9 mouse cellular contexts compared by ENCODE assay signal in the genomic region with DNA sequence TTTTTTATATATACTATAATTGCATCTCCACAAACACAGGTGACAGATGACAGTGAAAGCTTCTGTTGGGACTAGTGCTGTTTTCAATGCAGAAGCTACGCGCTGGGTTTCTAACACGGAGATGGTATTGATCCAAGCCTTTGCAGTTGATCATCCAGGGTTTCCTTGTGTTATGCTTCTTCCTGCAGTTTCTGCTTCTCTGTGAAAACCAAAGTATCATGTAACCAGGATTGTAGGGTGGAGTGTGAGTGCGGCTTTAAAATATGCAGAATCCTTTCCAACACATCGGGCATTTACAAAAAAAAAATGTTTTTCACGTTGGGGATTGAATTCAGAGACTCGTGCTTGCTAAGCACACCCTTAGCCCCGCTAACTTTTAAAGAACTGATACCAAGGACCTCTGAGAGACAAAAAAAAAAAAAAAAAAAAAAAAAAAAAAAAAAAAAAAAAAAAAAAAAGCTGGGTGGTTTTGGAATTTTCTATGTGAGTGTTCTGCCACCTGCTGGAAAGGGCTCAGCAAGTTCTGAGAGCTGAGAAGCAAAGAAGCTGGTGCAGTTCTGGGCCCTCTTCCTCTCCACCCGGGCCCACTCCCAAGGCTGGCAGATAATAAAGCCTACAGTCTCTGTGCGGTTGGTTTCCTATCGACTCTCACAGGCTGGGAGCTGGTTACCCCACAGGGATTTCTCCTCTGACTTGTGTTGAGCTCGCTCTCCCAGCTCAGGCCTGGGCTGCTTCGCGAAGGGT.
DNase-seq lines count a peak whose midpoint lies in the region; ATAC-seq and TF ChIP-seq lines count a peak whose summit lies in the region.
"Had no signal": no experiment of that assay in that cellular context is flagged by ENCODE, and none has a peak within 500 bp of the region (broad histone marks: within the 10 kb centered on the region; RNA-seq: fewer than 3 reads in every experiment).

No protein-coding gene starts in this region.

- intact Hi-C loops in heart, postnatal 14 days (cut with DNase I): loop anchor here (1.0 to 10.0 kb wide), 5 partner anchors 135 to 628 kb away; partner anchors contain the start of gene Arhgap5

- H3K9ac ChIP-seq in hindbrain, embryonic 12.5 days: no peak overlapping the region
- no peak overlapping the region for H3K9ac ChIP-seq in forebrain, embryonic 14.5 days (ENCODE audit: low read length)
- H3K9ac ChIP-seq in lung, embryonic 14.5 days: no peak overlapping the region
- H3K9ac ChIP-seq: liver, embryonic 15.5 days had no signal

- peak overlapping the region; percentile 53; the same call in 1 of the 2 replicates for H3K27ac ChIP-seq in hindbrain, embryonic 10.5 days
- no peak overlapping the region for H3K27ac ChIP-seq in hindbrain, embryonic 12.5 days
- no peak overlapping the region for H3K27ac ChIP-seq in forebrain, embryonic 14.5 days (ENCODE audit: low read depth, low read length)
- no peak overlapping the region for H3K27ac ChIP-seq in lung, embryonic 14.5 days (ENCODE audit: low read depth)
- H3K27ac ChIP-seq: liver, embryonic 15.5 days had no signal

- peak; percentile 30 for DNase-seq in hindbrain, embryonic 10.5 days (ENCODE audit: low spot score)
- DNase-seq in cerebellum, adult 11 months: peak; percentile 31
- peak; percentile 71 for DNase-seq in forebrain, embryonic 14.5 days (ENCODE audit: low spot score)
- peak; percentile 42 to 50 for DNase-seq in heart, postnatal 14 days
- peak; percentile 74 for DNase-seq in layer of hippocampus, adult 11-12 months (ENCODE audit: low spot score)
- DNase-seq in lung, embryonic 14.5 days: peak; percentile 82
- peak; percentile 75 to 80 for DNase-seq in right cerebral cortex, postnatal 10 days (ENCODE audit: low spot score in 2 of 2)

- no peaks in the 10 kb centered on the region for H3K36me3 ChIP-seq in hindbrain, embryonic 10.5 days
- H3K36me3 ChIP-seq in hindbrain, embryonic 12.5 days: no peaks in the 10 kb centered on the region
- no peaks in the 10 kb centered on the region for H3K36me3 ChIP-seq in forebrain, embryonic 14.5 days (ENCODE audit: control insufficient read depth, insufficient read depth, low read length)
- H3K36me3 ChIP-seq in lung, embryonic 14.5 days (ENCODE audit: insufficient read depth): no peaks in the 10 kb centered on the region
- H3K36me3 ChIP-seq: liver, embryonic 15.5 days had no signal

- H3K4me2 ChIP-seq in hindbrain, embryonic 12.5 days (replicated peaks): no peak overlapping the region
- H3K4me2 ChIP-seq in forebrain, embryonic 14.5 days (ENCODE audit: low read length): no peak overlapping the region
- 0 out of 2 replicates have a peak overlapping the region, but pooled peaks have one; percentile 3 for H3K4me2 ChIP-seq in lung, embryonic 14.5 days
- H3K4me2 ChIP-seq: liver, embryonic 15.5 days had no signal

- H3K4me1 ChIP-seq in hindbrain, embryonic 10.5 days (replicated peaks): peaks cover 22% of the 10 kb centered on the region
- no peaks in the 10 kb centered on the region; the same call in 1 of the 2 replicates for H3K4me1 ChIP-seq in hindbrain, embryonic 12.5 days
- no peaks in the 10 kb centered on the region for H3K4me1 ChIP-seq in forebrain, embryonic 14.5 days (ENCODE audit: control insufficient read depth, insufficient read depth, low read length)
- H3K4me1 ChIP-seq in lung, embryonic 14.5 days (ENCODE audit: insufficient read depth): no peaks in the 10 kb centered on the region
- H3K4me1 ChIP-seq: liver, embryonic 15.5 days had no signal

- WGBS in hindbrain, embryonic 10.5 days: 66% methylated on average over 14 of the region's 14 CpGs
- WGBS in hindbrain, embryonic 12.5 days: 66% methylated on average over 14 of the region's 14 CpGs
- WGBS in forebrain, embryonic 14.5 days: 59% methylated on average over 14 of the region's 14 CpGs
- 53% methylated on average over 14 of the region's 14 CpGs for WGBS in lung, embryonic 14.5 days

- no peak overlapping the region for H3K4me3 ChIP-seq in hindbrain, embryonic 10.5 days
- no peak overlapping the region for H3K4me3 ChIP-seq in hindbrain, embryonic 12.5 days
- no peak overlapping the region for H3K4me3 ChIP-seq in forebrain, embryonic 14.5 days (ENCODE audit: low read depth, low read length)
- no peak overlapping the region for H3K4me3 ChIP-seq in lung, embryonic 14.5 days (ENCODE audit: low read depth, low read length)
- H3K4me3 ChIP-seq: liver, embryonic 15.5 days had no signal

- H3K27me3 ChIP-seq in hindbrain, embryonic 10.5 days (ENCODE audit: insufficient read depth, poor library complexity, severe bottlenecking): no peaks in the 10 kb centered on the region
- no peaks in the 10 kb centered on the region for H3K27me3 ChIP-seq in hindbrain, embryonic 12.5 days
- no peaks in the 10 kb centered on the region for H3K27me3 ChIP-seq in forebrain, embryonic 14.5 days (replicated peaks; ENCODE audit: control insufficient read depth, insufficient read depth, low read length)
- no peaks in the 10 kb centered on the region for H3K27me3 ChIP-seq in lung, embryonic 14.5 days (ENCODE audit: insufficient read depth, low read length)
- H3K27me3 ChIP-seq: liver, embryonic 15.5 days had no signal

- ATAC-seq in hindbrain, embryonic 12.5 days (ENCODE audit: low FRiP score): no peak
- ATAC-seq in forebrain, embryonic 14.5 days: 0 out of 2 replicates have a peak, but pooled peaks have one; percentile 40
- ATAC-seq in lung, embryonic 14.5 days (ENCODE audit: insufficient read depth): peak; percentile 54; the same call in 1 of the 2 replicates

- peak; percentile 57 for TF ChIP-seq CTCF in lung, embryonic 14.5 days (IDR thresholded peaks at IDR 0.05; ENCODE audit: low read depth)

- no peaks in the 10 kb centered on the region for H3K9me3 ChIP-seq in hindbrain, embryonic 10.5 days
- H3K9me3 ChIP-seq in hindbrain, embryonic 12.5 days (replicated peaks): no peaks in the 10 kb centered on the region
- no peaks in the 10 kb centered on the region for H3K9me3 ChIP-seq in forebrain, embryonic 14.5 days (replicated peaks; ENCODE audit: control insufficient read depth, low read length)
- H3K9me3 ChIP-seq in lung, embryonic 14.5 days (ENCODE audit: low read depth, low read length): no peaks in the 10 kb centered on the region
- H3K9me3 ChIP-seq: liver, embryonic 15.5 days had no signal

Comparison
In these comparisons a context has a peak if more than half of its experiments do, and no peak if none do; other contexts are left out.
1. DNase-seq: peak in every context shown above with its lines; median percentile 82 in lung, embryonic 14.5 days; 78 in right cerebral cortex, postnatal 10 days; 74 in layer of hippocampus, adult 11-12 months; 71 in forebrain, embryonic 14.5 days; 46 in heart, postnatal 14 days; 31 in cerebellum, adult 11 months; 30 in hindbrain, embryonic 10.5 days.